Mouse (Mus musculus): ENCODE data around the gene Cxcl10.

DNA sequence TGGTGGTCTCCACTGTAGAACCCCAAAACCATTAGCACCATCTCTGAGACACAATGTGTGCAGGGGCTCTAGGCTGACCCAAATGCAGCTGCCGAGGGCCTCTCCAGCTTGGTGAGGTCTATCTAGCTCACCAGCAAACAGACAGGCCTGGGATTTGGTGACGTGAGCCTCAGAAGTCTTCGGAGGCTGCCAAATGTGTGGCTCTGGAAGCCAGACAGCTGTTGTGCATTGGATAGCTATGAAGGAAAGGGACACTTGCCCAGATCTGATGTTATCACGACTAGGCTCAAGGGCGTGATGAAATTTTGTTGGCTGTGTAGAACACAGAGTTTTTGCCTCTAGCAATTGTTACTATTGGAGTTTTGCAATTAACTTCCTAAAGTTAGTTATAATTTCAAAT is 25.4 kb downstream of the Cxcl10 start:
- TF ChIP-seq GATA1 (IDR thresholded peaks at IDR 0.05; ENCODE audit: low read length) (no peak), TAL1 (IDR thresholded peaks at IDR 0.05; ENCODE audit: low read length) (no peak)

All from erythroblast, embryonic 14.5 days (primary cell).